Mouse (Mus musculus) T-cell, adult 2 months (primary cell): Measurements from ENCODE around the gene Tmem120a.

Experiments
- DNase-seq: peaks from one replicate; pipeline ENCODE4 v3.0.0; 2022; ENCODE audit warnings: low spot score

Gene Tmem120a

DNA sequence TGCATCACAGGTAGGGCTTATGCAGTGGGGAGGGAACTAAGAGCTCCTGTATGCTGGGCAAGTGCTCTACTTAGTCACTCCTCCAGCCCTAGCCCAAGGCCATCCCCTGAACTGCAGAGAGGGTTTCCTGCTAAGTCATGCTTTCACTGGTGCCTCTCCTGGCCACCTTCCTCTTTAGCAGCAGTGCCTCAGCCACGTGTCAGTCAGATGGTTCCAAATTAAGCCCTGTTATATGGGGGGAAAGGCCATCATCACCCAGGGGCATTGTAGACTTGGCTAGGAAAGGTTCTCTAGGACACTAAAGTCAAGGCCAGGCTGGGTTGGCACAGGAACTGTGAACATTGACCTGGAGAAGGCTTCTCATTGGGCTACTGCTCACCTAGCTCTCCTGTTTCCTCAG lies 36.4 kb downstream of the Tmem120a start:
- DNase-seq, result no peak

DNA sequence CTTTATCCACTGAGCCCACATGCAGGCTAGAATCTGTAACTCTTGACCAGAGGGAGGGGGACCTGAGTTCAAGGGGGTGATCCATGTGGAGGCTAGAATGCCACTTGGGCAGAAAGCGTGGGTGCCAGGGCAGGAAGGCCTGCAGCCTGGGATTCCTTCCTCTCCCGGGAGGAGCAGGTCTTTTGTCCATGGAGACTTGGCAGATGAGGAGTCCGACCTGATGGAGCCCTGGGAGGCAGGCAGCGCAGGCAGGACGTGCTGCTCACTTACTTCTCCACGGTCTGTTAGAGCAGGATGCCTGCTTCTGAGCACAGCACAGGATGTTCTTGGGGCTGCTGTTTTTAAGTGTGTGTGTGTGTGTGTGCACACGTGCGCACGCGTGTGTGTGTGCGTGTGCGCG lies 37.2 kb downstream of the Tmem120a start:
- no peak for DNase-seq

DNA sequence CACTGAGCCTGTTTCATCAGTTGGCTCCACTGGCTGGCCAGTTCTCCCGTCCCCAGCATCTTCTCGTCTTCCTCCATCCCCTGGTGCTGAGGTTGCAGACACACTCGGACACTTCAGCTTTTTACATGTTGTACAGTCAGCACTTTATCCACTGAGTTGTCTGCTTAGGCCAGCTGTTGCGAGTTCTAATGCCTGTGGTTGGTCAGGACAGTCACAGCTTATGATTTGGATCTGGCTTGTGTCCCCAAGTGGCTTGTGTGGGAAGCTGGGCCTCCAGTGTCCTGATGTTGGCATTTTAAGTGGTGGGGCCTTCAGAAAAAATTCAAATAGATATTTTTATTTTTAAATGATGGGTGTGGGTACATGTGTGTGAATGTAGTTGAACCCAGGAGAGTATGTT lies 38.9 kb downstream of the Tmem120a start:
- no peak for DNase-seq

DNA sequence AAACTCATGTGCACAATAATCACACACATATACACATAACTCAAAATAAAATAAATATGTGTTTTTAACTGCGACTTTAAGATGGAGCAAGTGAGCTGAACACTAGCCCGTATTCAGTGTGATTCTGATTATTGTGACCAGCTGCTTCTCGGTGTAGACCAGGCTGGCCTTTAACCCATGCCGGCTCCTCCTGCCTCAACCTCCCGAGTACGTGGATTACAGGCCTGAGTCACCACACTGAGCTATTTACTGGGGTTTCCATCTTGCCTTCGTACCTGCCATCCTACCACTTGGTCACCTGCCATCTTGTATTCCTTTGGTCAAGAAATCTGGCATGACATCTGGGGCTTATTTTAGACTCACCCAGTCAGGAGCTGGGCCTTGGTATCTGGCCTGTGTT lies 40.8 kb downstream of the Tmem120a start:
- DNase-seq, result no peak

DNA sequence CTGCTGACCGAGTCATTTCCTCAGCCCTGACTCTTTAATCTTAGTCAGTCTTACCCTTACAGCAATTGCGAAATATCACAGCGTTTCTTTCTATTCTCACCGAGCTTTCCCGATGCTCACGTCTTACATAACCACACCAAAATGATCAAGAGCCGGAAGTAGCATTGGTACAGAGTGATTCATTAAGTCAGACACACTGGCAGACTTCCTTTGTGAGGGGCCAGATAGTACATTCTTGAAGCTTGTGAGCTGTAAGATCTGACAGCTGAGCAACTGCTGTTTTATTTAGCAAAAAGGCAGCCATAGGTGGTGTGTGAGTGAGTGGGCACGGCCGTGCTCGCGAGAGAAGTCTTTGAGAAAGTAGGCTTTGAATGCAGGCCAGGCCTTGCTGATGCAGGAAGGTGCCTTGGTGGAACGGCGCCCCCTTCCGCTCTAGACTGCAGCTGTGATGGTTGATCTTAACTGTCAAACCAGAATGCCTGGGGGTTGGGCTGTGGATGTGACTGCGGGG lies 41.5 kb downstream of the Tmem120a start:
- DNase-seq, result peak; percentile 90

DNA sequence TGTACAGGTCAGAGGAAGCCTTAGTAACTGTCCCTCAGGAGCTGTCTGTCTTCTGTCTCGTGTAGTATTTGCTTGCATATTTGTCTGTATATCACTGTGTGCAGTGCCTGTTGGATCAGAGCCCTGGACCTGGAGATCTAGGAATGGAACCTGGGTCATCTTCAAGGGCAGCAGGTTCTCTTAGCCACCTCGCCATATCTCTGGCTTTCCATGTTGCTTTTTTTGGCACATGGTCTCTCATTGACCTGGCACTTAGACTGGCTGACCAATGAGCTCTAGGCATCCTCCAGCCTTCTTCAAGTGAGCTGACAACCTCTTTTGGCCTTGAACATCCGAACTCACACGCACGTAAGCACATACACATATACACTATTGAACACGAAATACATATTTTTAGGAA lies 42.1 kb downstream of the Tmem120a start:
- no peak for DNase-seq

DNA sequence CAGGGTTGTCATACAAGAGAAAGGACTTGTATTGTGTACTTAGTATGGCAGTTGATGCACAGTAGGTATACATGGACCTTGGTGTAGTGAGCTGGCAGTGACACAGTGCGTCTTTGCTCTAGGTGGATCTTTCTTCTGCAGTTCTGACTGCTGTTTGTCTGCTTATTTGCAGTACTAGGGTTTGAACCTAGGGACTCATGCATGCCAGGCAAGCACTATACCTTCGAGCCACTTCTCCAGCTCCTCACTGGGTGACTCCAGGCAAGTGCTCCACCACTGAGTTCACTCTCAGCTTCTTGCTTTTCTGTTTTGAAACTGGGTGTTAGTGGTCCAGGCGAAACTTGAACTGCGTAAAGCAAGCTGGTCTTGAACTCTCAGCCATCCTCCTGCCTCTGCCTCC lies 42.6 kb downstream of the Tmem120a start:
- DNase-seq, result no peak

DNA sequence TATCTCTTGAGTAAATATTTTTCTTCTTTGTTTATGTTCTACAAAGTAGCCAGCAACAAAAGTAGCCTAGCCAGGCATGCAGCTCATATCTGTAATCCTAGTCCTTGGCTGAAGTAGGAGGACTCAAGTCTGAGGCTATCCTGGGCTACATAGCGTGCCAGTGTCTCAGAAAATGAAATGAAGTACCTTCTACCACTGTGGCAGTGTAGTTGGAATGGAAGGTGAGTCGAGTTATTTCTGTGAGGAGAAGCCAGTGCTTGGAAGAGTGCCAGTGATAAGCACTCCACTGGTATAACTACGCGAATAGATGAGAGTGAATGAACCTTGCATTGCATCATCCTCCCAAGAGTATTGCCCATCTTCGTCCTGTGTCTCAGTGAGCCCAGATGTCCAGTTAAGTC lies 46.5 kb downstream of the Tmem120a start:
- no peak for DNase-seq

DNA sequence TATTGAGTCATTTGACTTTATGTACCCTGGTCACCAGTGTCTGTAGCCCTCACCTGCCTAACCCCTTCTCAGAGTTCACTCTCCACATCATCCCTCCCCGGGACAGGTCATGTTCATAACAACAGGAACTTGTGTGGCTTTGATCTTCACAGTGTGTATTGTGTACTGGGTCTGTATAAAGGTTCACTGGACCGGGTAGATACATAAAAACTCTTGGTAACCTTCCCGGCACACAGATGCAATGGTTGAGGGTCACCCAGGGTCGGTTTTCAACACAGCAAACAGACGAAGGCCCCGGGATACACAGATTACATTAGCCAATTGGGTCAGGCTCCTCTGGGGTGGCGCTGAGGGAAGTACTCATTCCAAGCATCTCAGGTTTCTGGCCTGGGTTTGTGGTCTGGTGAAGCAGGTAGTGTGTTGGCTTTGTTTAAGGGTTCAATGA lies 48.9 kb downstream of the Tmem120a start:
- no peak for DNase-seq

DNA sequence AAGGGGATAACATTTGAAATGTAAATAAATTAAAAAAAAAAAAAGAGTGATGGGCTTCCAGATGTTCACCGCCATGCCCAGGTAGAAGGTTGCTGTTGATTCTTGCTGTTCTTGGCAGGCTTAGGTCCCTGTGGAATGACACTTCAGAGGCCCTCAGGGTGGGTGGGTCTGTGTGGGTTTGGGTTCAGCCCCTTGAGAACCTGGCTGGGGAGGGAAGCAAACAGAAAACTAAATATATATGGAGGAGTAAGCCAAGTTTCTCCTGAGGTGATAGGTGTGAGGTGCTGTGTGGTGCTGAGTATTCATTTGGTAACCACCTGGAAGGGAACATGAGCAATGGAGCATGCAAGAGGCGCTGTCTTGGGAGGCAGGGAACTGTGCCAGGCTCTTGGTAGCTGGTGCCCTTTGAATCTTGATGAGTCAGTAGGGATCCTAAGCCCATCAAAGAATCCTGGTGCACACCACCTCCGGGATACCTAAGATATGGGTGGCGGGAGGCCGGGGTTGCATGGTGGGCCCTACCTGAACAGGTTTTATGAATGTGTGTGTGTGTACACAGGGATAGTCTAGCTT lies 50.9 kb downstream of the Tmem120a start:
- DNase-seq, result no peak

DNA sequence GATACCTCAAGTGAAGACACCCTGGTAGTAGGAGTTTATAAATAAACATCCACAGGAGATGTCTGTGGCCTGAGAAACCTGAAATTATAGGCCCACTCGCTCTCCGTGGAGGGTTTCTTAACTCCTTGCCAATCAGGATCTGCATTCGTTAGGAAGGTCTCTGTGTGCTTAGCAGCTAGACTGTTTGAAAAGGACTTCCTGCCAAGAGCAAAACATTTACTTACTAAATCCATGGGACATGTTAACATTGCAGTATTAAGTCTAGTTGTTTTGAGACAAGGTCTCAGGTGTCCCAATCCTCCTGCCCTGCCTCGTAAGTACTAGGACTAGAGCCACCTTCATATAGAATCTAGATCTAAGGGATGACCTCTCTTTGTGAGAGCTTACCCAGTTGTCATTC lies 53.0 kb downstream of the Tmem120a start:
- no peak for DNase-seq

DNA sequence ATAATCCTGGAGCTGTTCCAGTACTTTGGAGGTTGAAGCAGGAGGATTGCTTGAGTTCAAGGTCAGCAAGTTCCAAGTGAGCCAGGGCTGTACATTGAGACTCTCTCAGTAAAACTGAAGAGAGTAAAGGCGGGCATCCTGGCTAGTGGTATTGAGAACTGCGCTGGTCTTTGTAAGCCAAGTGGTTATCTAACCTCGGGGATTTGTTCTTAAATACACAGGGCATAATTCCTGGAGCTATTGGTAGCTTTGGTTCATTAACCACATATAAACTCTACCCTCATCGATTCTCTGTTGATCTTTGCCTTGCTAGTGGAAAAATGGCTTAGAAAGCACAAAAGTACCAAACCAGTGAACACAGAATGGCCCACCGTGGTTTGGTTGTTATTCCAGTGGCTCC lies 53.8 kb downstream of the Tmem120a start:
- no peak for DNase-seq
